Mouse (Mus musculus) kidney, adult 2 months (tissue): Measurements from ENCODE around the gene Glt6d1.

Experiments used
- CTCF ChIP-seq: fragments of 200-500 bp; conservative IDR thresholded peaks from 2 replicates; pipeline ENCODE4 v1.5.1; 2011; ENCODE audit warnings: low read depth, mild to moderate bottlenecking, control low read depth, low read length, moderate library complexity, mixed read lengths; ENCODE audit not compliant: insufficient read depth, insufficient read length
- POLR2A ChIP-seq: fragments of 200-500 bp; IDR thresholded peaks from one replicate; pipeline ENCODE4 v1.6.1; 2011; ENCODE audit warnings: low read depth, low read length, control low read depth

- TF ChIP-seq CTCF (no peak), POLR2A (no peak)
Observed at GRCm38 (mm10) chr2:25781957-25782356, 33.7 kb downstream of the Glt6d1 start, which contains the start of gene Gm13539.
